Mouse (Mus musculus) kidney, embryonic 15.5 days (tissue): ENCODE results near the gene Gm42791. TPM values are rescaled to one million over a fixed set of nuclear protein-coding genes. Genes with fewer than 3 reads are reported as not detected.

Experiments used
- ATAC-seq: fragments of 200-750 bp; cut with Nextera tagmentation; replicated peaks from 2 replicates; pipeline ENCODE4 v1.8.0; 2017; ENCODE audit warnings: moderate TSS enrichment; ENCODE audit not compliant: low FRiP score
- H3K27ac ChIP-seq: fragments of 300-500 bp; sonication (generic); 2 replicates; pipeline ENCODE4 v1.5.1; 2015; ENCODE audit warnings: mild to moderate bottlenecking, inconsistent platforms
- H3K27me3 ChIP-seq: fragments of 300-500 bp; sonication (generic); 2 replicates; pipeline ENCODE4 v1.6.1; 2015; ENCODE audit warnings: inconsistent platforms
- H3K36me3 ChIP-seq: fragments of 300-500 bp; sonication (generic); 2 replicates; pipeline ENCODE4 v1.6.1; 2015; ENCODE audit warnings: inconsistent platforms
- H3K4me1 ChIP-seq: fragments of 300-500 bp; sonication (generic); 2 replicates; pipeline ENCODE4 v1.6.1; 2015; ENCODE audit warnings: inconsistent platforms
- H3K4me2 ChIP-seq: fragments of 300-500 bp; sonication (generic); 2 replicates; pipeline ENCODE4 v1.6.1; 2015; ENCODE audit warnings: moderate library complexity, mild to moderate bottlenecking, inconsistent platforms
- H3K4me3 ChIP-seq: fragments of 300-500 bp; sonication (generic); replicated peaks from 2 replicates; pipeline ENCODE4 v1.5.1; 2015; ENCODE audit warnings: mild to moderate bottlenecking, inconsistent platforms
- H3K9ac ChIP-seq: fragments of 300-500 bp; sonication (generic); 2 replicates; pipeline ENCODE4 v1.6.1; 2015; ENCODE audit warnings: mild to moderate bottlenecking, inconsistent platforms
- H3K9me3 ChIP-seq: fragments of 300-500 bp; sonication (generic); replicated peaks from 2 replicates; pipeline ENCODE4 v1.6.1; 2016; ENCODE audit warnings: inconsistent platforms
- WGBS: fragments of 180-500 bp; shearing (Covaris S2); methylation state at CpG from one replicate; pipeline ENCODE4 v1.1.7; 2015; ENCODE audit warnings: mixed read lengths; 5-methylcytosine and 5-hydroxymethylcytosine counted together
- polyA plus RNA-seq: library from polyadenylated mRNA; unstranded; fragments of >200 nt; fragmentation: Nextera tagmentation; extraction: Ambion mirVana; gene quantifications from 2 replicates; pipeline ENCODE4 v1.2.1, GENCODE M21; 2015

Gene Gm42791
- polyA plus RNA-seq, 1 experiment from 2014 or later: not detected

DNA sequence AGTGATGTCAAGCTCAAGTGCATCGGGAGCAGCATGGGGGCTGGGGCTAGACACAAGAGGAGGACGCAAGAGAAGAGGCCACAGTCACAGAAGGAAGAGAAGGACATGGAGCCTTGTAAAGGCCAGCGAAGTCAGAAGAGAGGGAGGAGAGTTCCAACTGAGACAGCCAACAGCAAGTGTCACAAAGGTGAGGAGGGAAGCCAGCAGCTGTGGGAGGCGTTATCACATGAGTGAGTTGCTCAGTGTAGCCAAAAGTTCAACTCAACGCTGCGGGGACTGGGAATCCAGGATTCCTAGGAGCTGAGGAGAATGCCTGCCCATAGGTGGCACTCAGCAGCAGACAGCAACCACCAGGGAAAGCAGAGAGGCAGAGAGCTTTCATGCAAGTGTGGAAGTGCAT is 85.5 kb downstream of the Gm42791 start:
- H3K4me2 ChIP-seq: no peak overlapping the region
- no peaks in the 10 kb centered on the region for H3K9me3 ChIP-seq
- no peaks in the 10 kb centered on the region for H3K27me3 ChIP-seq
- ATAC-seq: peak; percentile 59
- H3K9ac ChIP-seq: no peak overlapping the region
- H3K4me3 ChIP-seq: no peak overlapping the region
- peaks cover 19% of the 10 kb centered on the region for H3K36me3 ChIP-seq
- peaks cover 30% of the 10 kb centered on the region for H3K4me1 ChIP-seq
- peak overlapping the region; percentile 43 for H3K27ac ChIP-seq
- WGBS: 15% methylated on average over 6 of the region's 6 CpGs

GRCm38 (mm10) chr5:148909057-148909395 is 85.9 kb downstream of the Gm42791 start:
- H3K9ac ChIP-seq: no peak overlapping the region
- ATAC-seq: peak; percentile 74; the same call in 1 of the 2 replicates
- 25% methylated on average over 7 of the region's 7 CpGs for WGBS

DNA sequence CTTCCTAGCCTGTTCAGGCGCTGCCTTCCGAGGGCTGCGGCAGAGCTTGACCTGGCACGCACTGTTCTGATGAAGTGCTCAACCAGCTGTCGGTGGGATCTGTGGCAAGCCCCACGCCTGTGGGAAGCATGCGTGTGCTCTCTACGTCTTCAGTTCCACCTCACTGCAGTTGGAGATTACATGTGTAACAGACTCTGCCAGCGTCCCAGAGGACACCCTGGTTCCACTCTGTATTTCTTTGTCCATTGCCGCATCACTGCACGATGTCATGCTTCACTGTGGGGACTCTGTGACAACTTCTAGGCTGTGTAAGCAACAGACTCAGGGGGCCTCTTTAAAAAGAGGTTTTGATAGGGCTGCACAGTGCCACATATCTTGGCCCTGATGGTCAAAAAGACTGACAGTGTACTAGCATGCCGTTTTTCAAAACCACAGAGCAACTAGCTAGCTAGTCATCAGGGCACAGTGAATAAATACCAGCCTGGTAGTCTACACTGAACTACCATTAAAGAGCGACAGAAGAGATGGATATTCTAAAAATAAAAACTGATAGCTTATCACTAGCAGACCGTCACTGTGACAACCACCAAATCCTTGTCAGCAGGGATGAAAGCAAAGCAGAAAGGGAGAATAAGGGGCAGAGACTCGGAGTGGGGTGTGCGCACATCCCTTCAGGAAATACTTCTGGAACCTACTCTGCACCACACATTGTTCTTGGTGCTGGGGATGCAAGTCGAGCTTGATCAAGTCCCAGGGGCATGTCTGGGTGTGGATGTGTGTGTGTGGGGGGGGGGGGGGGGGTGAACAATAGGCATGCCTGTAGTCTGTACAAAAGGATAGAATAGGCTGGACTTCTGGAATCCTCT is 86.5 kb downstream of the Gm42791 start:
- peak; percentile 7; the same call in 1 of the 2 replicates for ATAC-seq
- no peak overlapping the region for H3K9ac ChIP-seq

More at GRCm38 (mm10) chr5:148909057-148909395, 85.9 kb downstream of the Gm42791 start:
- no peaks in the 10 kb centered on the region for H3K9me3 ChIP-seq
- H3K4me2 ChIP-seq: no peak overlapping the region
- peaks cover 23% of the 10 kb centered on the region for H3K36me3 ChIP-seq
- H3K27ac ChIP-seq: peak overlapping the region; percentile 43
- no peaks in the 10 kb centered on the region for H3K27me3 ChIP-seq
- H3K4me1 ChIP-seq: peaks cover 30% of the 10 kb centered on the region
- no peak overlapping the region for H3K4me3 ChIP-seq

DNA sequence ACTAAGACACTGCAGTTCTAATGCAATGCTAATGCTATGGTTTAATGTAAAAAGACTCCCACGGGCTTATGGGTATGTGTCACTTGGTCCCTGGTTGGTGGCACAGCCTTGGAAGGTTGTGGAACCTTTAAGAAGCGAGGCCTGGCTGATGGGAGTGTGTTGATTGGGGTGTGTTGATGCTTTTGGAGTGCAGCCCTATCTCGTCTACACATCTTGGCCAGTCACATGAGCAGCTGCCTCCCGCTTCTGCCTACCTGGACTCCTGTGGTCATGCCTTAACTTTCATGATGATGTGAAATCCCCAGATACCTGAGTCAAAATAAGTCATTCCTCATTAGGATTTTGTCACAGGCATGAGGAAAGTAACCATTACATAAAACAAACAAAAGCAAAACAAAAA is 88.6 kb downstream of the Gm42791 start:
- Histone ChIP-seq H3K4me3 (no peak overlapping the region), H3K4me2 (no peak overlapping the region), H3K9me3 (no peaks in the 10 kb centered on the region), H3K27me3 (no peaks in the 10 kb centered on the region), H3K36me3 (peaks cover 21% of the 10 kb centered on the region), H3K9ac (no peak overlapping the region), H3K4me1 (peaks cover 25% of the 10 kb centered on the region), H3K27ac (no peak overlapping the region)
- no peak for ATAC-seq
- 83% methylated on average over 4 of the region's 4 CpGs for WGBS

More for the DNA sequence above, 86.5 kb downstream of the Gm42791 start:
- H3K36me3 ChIP-seq: peaks cover 29% of the 10 kb centered on the region
- no peaks in the 10 kb centered on the region for H3K27me3 ChIP-seq
- peak overlapping the region; percentile 43; the same call in 1 of the 2 replicates for H3K27ac ChIP-seq
- no peak overlapping the region for H3K4me2 ChIP-seq
- no peak overlapping the region for H3K4me3 ChIP-seq
- no peaks in the 10 kb centered on the region for H3K9me3 ChIP-seq
- 60% methylated on average over 17 of the region's 17 CpGs for WGBS
- peaks cover 30% of the 10 kb centered on the region for H3K4me1 ChIP-seq

GRCm38 (mm10) chr5:148904846-148905245 is 90.1 kb downstream of the Gm42791 start:
- Histone ChIP-seq H3K9ac (no peak overlapping the region), H3K4me1 (peaks cover 24% of the 10 kb centered on the region), H3K4me2 (no peak overlapping the region), H3K36me3 (peaks cover 17% of the 10 kb centered on the region), H3K4me3 (no peak overlapping the region), H3K27ac (no peak overlapping the region), H3K9me3 (no peaks in the 10 kb centered on the region), H3K27me3 (no peaks in the 10 kb centered on the region)
- no peak for ATAC-seq
- 76% methylated on average over 6 of the region's 6 CpGs for WGBS

DNA sequence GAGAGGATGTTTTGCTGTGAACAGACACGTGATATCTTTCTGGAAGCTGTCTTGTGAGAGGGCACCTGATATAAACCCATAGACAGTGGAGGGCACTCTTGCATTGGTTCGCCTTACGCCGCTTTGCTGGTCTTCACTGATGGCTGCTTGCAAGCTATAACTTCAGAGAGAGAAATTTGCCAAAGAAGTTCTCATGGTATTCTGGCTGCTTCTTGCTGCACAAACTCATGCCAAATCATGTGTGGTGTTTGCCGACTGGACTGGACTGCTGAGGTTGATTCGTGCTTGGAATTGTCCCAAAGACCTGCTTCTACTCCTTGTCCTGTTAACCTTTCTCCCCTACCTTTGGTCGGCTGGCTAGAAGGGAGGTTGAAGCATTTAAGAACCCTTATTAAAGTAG is 95.6 kb downstream of the Gm42791 start:
- Histone ChIP-seq H3K9ac (no peak overlapping the region), H3K9me3 (no peaks in the 10 kb centered on the region), H3K4me1 (peaks cover 23% of the 10 kb centered on the region), H3K27ac (no peak overlapping the region), H3K4me2 (no peak overlapping the region), H3K4me3 (no peak overlapping the region), H3K36me3 (peaks cover 21% of the 10 kb centered on the region), H3K27me3 (no peaks in the 10 kb centered on the region)
- no peak for ATAC-seq
- WGBS: 93% methylated on average over 7 of the region's 7 CpGs

DNA sequence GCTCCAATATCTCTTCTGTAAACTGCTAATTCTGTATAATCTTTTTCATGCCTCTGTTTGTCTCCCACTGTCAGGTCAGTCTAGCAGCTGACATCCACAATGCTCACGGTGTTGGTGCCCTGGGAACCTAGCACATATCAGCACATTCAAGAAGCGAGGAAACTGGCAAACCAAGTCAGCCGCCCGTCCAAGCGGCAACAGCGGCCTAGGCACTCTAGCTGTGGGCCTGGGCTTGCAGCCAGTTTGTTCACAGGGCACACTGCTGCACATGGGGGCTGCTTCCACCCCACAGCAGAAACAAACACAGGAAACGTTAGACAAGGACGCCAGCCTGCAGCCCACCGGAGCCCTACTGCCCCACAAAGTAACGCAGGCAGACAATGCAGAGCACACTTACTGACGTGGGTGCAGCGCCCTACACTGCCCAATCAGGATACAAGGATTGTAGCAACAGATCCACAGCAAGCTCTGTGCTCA is 97.0 kb downstream of the Gm42791 start:
- ATAC-seq: 0 out of 2 replicates have a peak, but pooled peaks have one; percentile 27
- Histone ChIP-seq H3K27ac (peak overlapping the region; percentile 51), H3K4me1 (peaks cover 24% of the 10 kb centered on the region), H3K36me3 (peaks cover 16% of the 10 kb centered on the region), H3K27me3 (no peaks in the 10 kb centered on the region), H3K9ac (no peak overlapping the region; the same call in 1 of the 2 replicates), H3K4me3 (no peak overlapping the region), H3K9me3 (no peaks in the 10 kb centered on the region), H3K4me2 (no peak overlapping the region)
- 64% methylated on average over 12 of the region's 12 CpGs for WGBS

GRCm38 (mm10) chr5:148897069-148897702 is 97.8 kb downstream of the Gm42791 start:
- Histone ChIP-seq H3K27me3 (no peaks in the 10 kb centered on the region), H3K4me2 (no peak overlapping the region), H3K4me1 (peaks cover 24% of the 10 kb centered on the region), H3K4me3 (no peak overlapping the region), H3K9me3 (no peaks in the 10 kb centered on the region), H3K9ac (no peak overlapping the region), H3K36me3 (peaks cover 20% of the 10 kb centered on the region), H3K27ac (no peak overlapping the region)
- ATAC-seq: no peak; the same call in 1 of the 2 replicates
- 59% methylated on average over 14 of the region's 14 CpGs for WGBS

- H3K36me3 ChIP-seq: peaks cover 27% of the 10 kb centered on the region
- H3K4me2 ChIP-seq: no peak overlapping the region
- no peak overlapping the region for H3K4me3 ChIP-seq
- no peaks in the 10 kb centered on the region for H3K9me3 ChIP-seq
- WGBS: 86% methylated on average over 10 of the region's 10 CpGs
- no peak for ATAC-seq
- H3K27ac ChIP-seq: no peak overlapping the region
- H3K27me3 ChIP-seq: no peaks in the 10 kb centered on the region
- no peak overlapping the region for H3K9ac ChIP-seq
- H3K4me1 ChIP-seq: peaks cover 24% of the 10 kb centered on the region
Measured at GRCm38 (mm10) chr5:148896515-148896914, 98.4 kb downstream of the Gm42791 start.

DNA sequence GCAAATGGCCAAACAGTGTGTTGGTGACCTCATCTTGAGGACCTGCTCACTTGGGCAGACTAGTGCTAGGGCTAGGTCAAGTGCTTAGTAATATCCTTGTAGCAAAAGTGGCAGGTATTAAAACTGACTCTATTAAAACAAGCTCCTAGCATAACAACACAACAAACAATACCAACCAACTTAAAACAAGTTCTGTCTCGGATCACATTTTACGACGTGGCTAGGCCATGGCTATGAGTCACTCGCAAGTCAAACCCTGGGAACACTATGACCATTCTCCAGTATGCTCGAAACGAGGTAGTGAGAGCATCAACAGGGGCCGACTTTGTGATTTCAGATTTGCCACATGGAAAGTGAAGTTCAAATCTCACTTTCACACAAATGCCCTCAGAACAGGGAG is 99.1 kb downstream of the Gm42791 start:
- WGBS: 54% methylated on average over 7 of the region's 7 CpGs
- no peak for ATAC-seq

DNA sequence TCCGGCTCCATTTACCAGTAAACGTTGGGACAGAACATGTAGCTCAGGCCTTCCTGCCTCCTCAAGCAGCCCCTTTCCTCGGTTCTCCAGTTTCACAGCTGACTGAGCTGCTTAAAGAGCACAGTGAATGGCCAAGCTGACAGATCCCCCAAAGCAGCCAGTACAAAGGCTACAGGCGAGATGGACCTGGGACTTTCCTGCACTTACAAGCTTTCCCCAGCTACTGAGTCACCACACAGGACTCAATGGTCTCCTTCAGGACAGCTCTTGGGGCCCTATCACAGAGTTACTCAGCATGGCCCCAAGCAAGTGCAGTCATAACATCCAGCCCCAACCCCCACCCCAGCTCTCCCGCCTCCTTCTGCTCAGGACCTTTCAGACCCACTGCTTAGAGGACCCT is 99.9 kb downstream of the Gm42791 start:
- Histone ChIP-seq H3K4me2 (no peak overlapping the region), H3K4me3 (no peak overlapping the region), H3K27ac (peak overlapping the region; percentile 42), H3K4me1 (peaks cover 24% of the 10 kb centered on the region), H3K27me3 (no peaks in the 10 kb centered on the region), H3K9ac (no peak overlapping the region), H3K36me3 (peaks cover 40% of the 10 kb centered on the region), H3K9me3 (no peaks in the 10 kb centered on the region)
- 33% methylated on average over 5 of the region's 5 CpGs for WGBS
- ATAC-seq: 0 out of 2 replicates have a peak, but pooled peaks have one; percentile 30

More for the DNA sequence above, 99.1 kb downstream of the Gm42791 start:
- Histone ChIP-seq H3K36me3 (peaks cover 33% of the 10 kb centered on the region), H3K9ac (no peak overlapping the region), H3K27me3 (no peaks in the 10 kb centered on the region), H3K27ac (no peak overlapping the region), H3K4me2 (no peak overlapping the region), H3K4me1 (peaks cover 24% of the 10 kb centered on the region), H3K4me3 (no peak overlapping the region), H3K9me3 (no peaks in the 10 kb centered on the region)

DNA sequence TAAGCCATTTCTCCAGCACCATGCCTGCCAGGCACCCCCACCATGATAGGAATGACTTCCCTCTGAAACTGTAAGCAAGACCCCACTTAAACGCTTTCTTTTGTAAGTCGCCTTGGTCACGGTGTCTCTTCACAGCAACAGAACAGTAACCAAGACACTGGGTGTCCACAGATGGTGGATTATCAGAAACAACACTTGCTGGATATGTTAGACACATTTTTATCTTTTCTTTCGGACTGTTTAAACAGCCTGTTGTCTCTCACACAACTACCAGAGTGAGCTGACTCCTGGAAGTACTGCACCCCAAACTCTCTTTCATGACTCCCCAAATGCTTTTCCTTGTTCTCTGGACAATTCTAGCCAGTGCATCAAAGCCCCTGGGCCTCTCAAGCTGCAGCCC is 104.7 kb downstream of the Gm42791 start:
- H3K4me3 ChIP-seq: no peak overlapping the region
- ATAC-seq: no peak
- H3K27me3 ChIP-seq: no peaks in the 10 kb centered on the region
- no peak overlapping the region for H3K4me2 ChIP-seq
- H3K9ac ChIP-seq: no peak overlapping the region
- peaks cover 15% of the 10 kb centered on the region for H3K4me1 ChIP-seq
- no peaks in the 10 kb centered on the region for H3K9me3 ChIP-seq
- no peak overlapping the region for H3K27ac ChIP-seq
- peaks cover 45% of the 10 kb centered on the region for H3K36me3 ChIP-seq
- WGBS: 97% methylated on average over 4 of the region's 4 CpGs
